Mouse (Mus musculus): ENCODE results near the gene Zdhhc11. TPM values are rescaled to one million over a fixed set of nuclear protein-coding genes. Genes with fewer than 3 reads are reported as not detected.

Gene Zdhhc11
- polyA plus RNA-seq (2011; ENCODE audit: insufficient read depth, insufficient read length, low read depth, missing spikeins): not detected in 2 replicates

DNA sequence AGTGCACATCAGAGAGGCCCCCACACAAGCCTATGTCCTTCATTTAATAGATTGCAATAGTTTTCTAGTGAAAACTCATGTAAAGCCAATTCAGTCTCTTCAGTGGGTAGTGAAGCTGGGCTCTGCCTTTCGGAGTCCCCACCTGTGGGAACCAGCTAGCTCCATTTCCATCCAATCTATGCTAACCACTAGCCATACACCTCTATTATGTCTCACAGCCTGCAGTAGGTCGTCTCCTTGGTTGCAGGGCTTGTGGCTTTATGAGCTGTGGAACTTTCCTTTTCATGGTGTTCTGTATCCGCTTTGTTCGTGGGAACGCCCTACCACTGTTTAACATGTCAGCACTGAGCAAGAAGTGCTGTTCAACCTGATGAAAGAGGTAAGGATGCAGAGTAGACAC, at the start of gene Zdhhc11:
Gene Zdhhc11, plus strand, starts transcription at position 301 of the 400 bp plus-strand sequence.
- Histone ChIP-seq H3K4me3 (ENCODE audit: low read depth, low read length) (no peak within 1 kb of the TSS), H3K9ac (ENCODE audit: low read depth, poor library complexity, severe bottlenecking) (no peak within 1 kb of the TSS), H3K9me3 (replicated peaks; ENCODE audit: control insufficient read depth, insufficient read depth, low read length, poor library complexity, severe bottlenecking) (no peaks in the 10 kb centered on the region), H3K27me3 (ENCODE audit: control insufficient read depth, insufficient read depth, low read length, poor library complexity, severe bottlenecking) (no peaks in the 10 kb centered on the region), H3K36me3 (ENCODE audit: control insufficient read depth, insufficient read depth, low read length, poor library complexity, severe bottlenecking) (no peaks in the 10 kb centered on the region), H3K4me1 (ENCODE audit: control insufficient read depth, insufficient read depth, low read length) (no peaks in the 10 kb centered on the region), H3K27ac (ENCODE audit: insufficient read depth, low read length) (no peak within 1 kb of the TSS)
- TF ChIP-seq CTCF (IDR thresholded peaks at IDR 0.05; ENCODE audit: low read depth, low read length) (no peak), POLR2A (IDR thresholded peaks at IDR 0.05; ENCODE audit: insufficient read depth, low read length) (no peak), EP300 (IDR thresholded peaks at IDR 0.05; ENCODE audit: insufficient read depth, low read depth, low read length) (no peak)

DNA sequence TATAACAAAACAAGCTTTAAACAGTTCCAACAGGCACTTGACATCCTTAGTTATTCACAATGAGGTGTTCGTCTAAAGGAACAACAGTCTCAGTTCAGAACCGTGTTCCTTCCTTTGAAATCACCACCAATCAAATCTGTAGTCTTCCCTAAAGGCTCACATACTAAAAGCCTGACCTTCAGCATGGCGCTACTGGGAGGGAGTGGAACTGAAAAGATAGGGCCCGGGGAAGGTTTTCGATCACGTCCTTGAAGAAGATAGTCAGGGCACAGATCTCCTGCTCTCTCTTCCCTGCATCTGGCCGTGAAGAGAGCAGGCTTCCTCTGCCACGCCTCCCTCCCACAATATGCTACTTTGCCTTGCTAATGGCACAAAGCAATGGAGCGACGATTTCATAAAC, 31.4 kb upstream of the Zdhhc11 start:
- H3K36me3 ChIP-seq (ENCODE audit: control insufficient read depth, insufficient read depth, low read length, poor library complexity, severe bottlenecking): peaks cover 49% of the 10 kb centered on the region
- no peak overlapping the region for H3K9ac ChIP-seq (ENCODE audit: low read depth, poor library complexity, severe bottlenecking)
- no peaks in the 10 kb centered on the region for H3K9me3 ChIP-seq (replicated peaks; ENCODE audit: control insufficient read depth, insufficient read depth, low read length, poor library complexity, severe bottlenecking)
- H3K4me1 ChIP-seq (ENCODE audit: control insufficient read depth, insufficient read depth, low read length): no peaks in the 10 kb centered on the region
- TF ChIP-seq CTCF (IDR thresholded peaks at IDR 0.05; ENCODE audit: low read depth, low read length): no peak
- no peak for TF ChIP-seq POLR2A (IDR thresholded peaks at IDR 0.05; ENCODE audit: insufficient read depth, low read length)
- TF ChIP-seq EP300 (IDR thresholded peaks at IDR 0.05; ENCODE audit: insufficient read depth, low read depth, low read length): no peak
- H3K27ac ChIP-seq (ENCODE audit: insufficient read depth, low read length): no peak overlapping the region
- no peaks in the 10 kb centered on the region for H3K27me3 ChIP-seq (ENCODE audit: control insufficient read depth, insufficient read depth, low read length, poor library complexity, severe bottlenecking)
- no peak overlapping the region for H3K4me3 ChIP-seq (ENCODE audit: low read depth, low read length)

DNA sequence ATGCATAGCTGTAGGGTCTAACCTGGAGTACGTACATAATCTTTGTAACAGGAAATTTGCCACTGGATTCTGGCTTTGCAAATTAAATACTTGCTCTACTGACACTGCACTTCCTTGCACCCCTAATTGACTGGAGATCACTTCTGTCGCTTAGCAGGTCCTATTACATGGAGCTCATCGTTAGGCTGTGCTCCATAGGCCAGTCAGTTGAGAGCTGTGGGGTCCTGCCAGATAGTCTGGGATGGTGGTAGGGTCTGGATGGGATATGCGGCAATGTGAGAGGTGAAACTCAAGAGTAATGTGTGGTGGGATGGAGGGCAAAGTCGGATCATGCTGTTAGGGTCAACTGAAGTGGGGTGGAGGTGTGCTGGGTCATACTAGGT, 26.7 kb upstream of the Zdhhc11 start:
- no peaks in the 10 kb centered on the region for H3K27me3 ChIP-seq (ENCODE audit: control insufficient read depth, insufficient read depth, low read length, poor library complexity, severe bottlenecking)
- peak overlapping the region; percentile 96 for H3K4me3 ChIP-seq (ENCODE audit: low read depth, low read length)
- H3K9me3 ChIP-seq (replicated peaks; ENCODE audit: control insufficient read depth, insufficient read depth, low read length, poor library complexity, severe bottlenecking): no peaks in the 10 kb centered on the region
- no peaks in the 10 kb centered on the region for H3K4me1 ChIP-seq (ENCODE audit: control insufficient read depth, insufficient read depth, low read length)
- H3K9ac ChIP-seq (ENCODE audit: low read depth, poor library complexity, severe bottlenecking): peak overlapping the region; percentile 75
- peak overlapping the region; percentile 19; the same call in 1 of the 2 replicates for H3K27ac ChIP-seq (ENCODE audit: insufficient read depth, low read length)
- peaks cover 11% of the 10 kb centered on the region for H3K36me3 ChIP-seq (ENCODE audit: control insufficient read depth, insufficient read depth, low read length, poor library complexity, severe bottlenecking)
- TF ChIP-seq EP300 (IDR thresholded peaks at IDR 0.05; ENCODE audit: insufficient read depth, low read depth, low read length): no peak
- no peak for TF ChIP-seq CTCF (IDR thresholded peaks at IDR 0.05; ENCODE audit: low read depth, low read length)
- no peak for TF ChIP-seq POLR2A (IDR thresholded peaks at IDR 0.05; ENCODE audit: insufficient read depth, low read length)

DNA sequence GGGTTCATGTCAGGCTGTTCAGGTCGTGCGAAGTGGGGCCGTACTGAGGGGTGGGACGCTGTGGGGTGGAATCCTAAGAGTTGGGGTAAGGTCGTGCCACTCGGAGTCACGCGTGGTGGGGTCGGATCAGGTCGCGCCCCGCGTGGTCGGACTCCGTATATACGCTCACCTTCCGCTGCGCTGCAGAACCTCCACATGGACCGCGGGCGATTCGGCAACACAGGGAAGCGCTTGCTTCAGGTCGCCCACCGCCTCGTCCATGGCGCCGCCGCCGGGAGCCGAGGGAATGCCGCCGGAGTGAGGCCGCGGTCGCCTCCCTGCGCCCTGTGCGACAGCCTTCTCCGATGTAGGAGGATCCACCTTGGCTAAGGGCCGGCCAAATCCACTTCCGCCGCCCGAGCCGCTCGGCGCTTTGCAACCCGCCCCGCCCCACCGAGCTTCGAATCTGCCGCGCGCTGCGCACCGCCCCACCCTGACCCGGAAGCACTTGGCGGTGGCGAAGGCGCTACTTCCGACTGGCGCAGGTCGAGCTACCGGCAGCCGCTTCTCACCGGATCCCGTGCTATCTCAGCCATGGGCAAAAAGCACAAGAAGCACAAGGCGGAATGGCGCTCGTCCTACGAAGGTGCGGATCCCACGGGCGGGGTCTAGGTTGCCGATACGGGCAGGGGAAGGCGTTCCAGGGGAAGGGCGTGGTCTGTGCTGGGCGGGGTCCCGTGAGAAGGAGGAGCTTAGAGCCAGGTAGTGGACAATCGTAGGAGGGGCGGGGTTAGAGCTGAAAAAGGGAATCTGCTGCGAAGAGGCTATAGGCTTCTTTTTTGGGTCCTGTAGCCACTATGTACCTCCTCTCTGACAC, 26.1 kb upstream of the Zdhhc11 start, which contains the start of the genes Trip13 and Brd9:
Gene Trip13, minus strand, starts transcription at position 464 of the 856 bp plus-strand sequence.
Gene Brd9, plus strand, starts transcription at position 491 of the 856 bp plus-strand sequence.
- no peaks in the 10 kb centered on the region for H3K27me3 ChIP-seq (ENCODE audit: control insufficient read depth, insufficient read depth, low read length, poor library complexity, severe bottlenecking)
- H3K27ac ChIP-seq (ENCODE audit: insufficient read depth, low read length): peak within 1 kb of the TSS; percentile 76
- no peaks in the 10 kb centered on the region for H3K4me1 ChIP-seq (ENCODE audit: control insufficient read depth, insufficient read depth, low read length)
- TF ChIP-seq CTCF (IDR thresholded peaks at IDR 0.05; ENCODE audit: low read depth, low read length) (no peak), POLR2A (IDR thresholded peaks at IDR 0.05; ENCODE audit: insufficient read depth, low read length) (no peak), EP300 (IDR thresholded peaks at IDR 0.05; ENCODE audit: insufficient read depth, low read depth, low read length) (no peak)
- peaks cover 11% of the 10 kb centered on the region for H3K36me3 ChIP-seq (ENCODE audit: control insufficient read depth, insufficient read depth, low read length, poor library complexity, severe bottlenecking)
- H3K9me3 ChIP-seq (replicated peaks; ENCODE audit: control insufficient read depth, insufficient read depth, low read length, poor library complexity, severe bottlenecking): no peaks in the 10 kb centered on the region
- peak within 1 kb of the TSS; percentile 75 for H3K9ac ChIP-seq (ENCODE audit: low read depth, poor library complexity, severe bottlenecking)
- peak within 1 kb of the TSS; percentile 96 for H3K4me3 ChIP-seq (ENCODE audit: low read depth, low read length)

DNA sequence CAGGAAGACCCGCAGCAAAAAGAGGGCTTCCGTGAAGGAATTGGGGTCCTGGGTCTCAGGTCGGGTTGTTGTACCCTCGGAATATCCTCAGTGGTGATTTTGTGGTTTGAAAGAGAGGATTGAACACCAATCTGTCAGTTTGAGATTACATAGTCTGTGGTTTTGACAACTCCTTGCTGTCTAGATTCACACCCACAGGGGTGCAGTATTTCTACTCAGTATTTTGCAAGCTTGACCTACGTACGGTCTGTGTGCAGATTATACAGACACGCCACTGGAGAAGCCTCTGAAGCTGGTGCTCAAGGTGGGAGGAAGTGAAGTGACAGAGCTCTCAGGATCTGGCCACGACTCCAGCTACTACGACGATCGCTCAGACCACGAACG, 25.5 kb upstream of the Zdhhc11 start:
- H3K27me3 ChIP-seq (ENCODE audit: control insufficient read depth, insufficient read depth, low read length, poor library complexity, severe bottlenecking): no peaks in the 10 kb centered on the region
- H3K27ac ChIP-seq (ENCODE audit: insufficient read depth, low read length): no peak overlapping the region
- peaks cover 8% of the 10 kb centered on the region for H3K36me3 ChIP-seq (ENCODE audit: control insufficient read depth, insufficient read depth, low read length, poor library complexity, severe bottlenecking)
- H3K4me1 ChIP-seq (ENCODE audit: control insufficient read depth, insufficient read depth, low read length): no peaks in the 10 kb centered on the region
- peak overlapping the region; percentile 96 for H3K4me3 ChIP-seq (ENCODE audit: low read depth, low read length)
- TF ChIP-seq POLR2A (IDR thresholded peaks at IDR 0.05; ENCODE audit: insufficient read depth, low read length) (no peak), CTCF (IDR thresholded peaks at IDR 0.05; ENCODE audit: low read depth, low read length) (no peak), EP300 (IDR thresholded peaks at IDR 0.05; ENCODE audit: insufficient read depth, low read depth, low read length) (no peak)
- peak overlapping the region; percentile 75 for H3K9ac ChIP-seq (ENCODE audit: low read depth, poor library complexity, severe bottlenecking)
- no peaks in the 10 kb centered on the region for H3K9me3 ChIP-seq (replicated peaks; ENCODE audit: control insufficient read depth, insufficient read depth, low read length, poor library complexity, severe bottlenecking)

DNA sequence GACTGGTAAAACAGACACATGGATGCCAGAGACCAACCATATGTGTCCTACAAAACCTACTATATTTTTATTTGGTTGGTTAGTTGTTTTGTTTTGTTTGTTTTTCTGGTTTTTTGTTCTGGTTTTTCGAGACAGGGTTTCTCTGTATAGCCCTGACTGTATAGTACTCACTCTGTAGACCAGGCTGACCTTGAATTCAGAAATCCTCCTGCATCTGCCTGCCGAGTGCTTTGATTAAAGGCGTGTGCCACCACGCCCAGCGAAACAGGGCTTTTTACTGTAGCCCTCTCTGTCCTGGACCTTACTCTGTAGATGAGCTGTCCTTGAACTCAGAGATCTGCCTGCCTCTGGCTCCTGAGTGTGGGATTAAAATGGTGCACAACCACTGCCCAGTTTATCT, 24.6 kb upstream of the Zdhhc11 start:
- Histone ChIP-seq H3K9me3 (replicated peaks; ENCODE audit: control insufficient read depth, insufficient read depth, low read length, poor library complexity, severe bottlenecking) (no peaks in the 10 kb centered on the region), H3K36me3 (ENCODE audit: control insufficient read depth, insufficient read depth, low read length, poor library complexity, severe bottlenecking) (peaks cover 12% of the 10 kb centered on the region)

More for the DNA sequence above, 24.6 kb upstream of the Zdhhc11 start:
- Histone ChIP-seq H3K4me3 (ENCODE audit: low read depth, low read length) (no peak overlapping the region), H3K27ac (ENCODE audit: insufficient read depth, low read length) (no peak overlapping the region), H3K4me1 (ENCODE audit: control insufficient read depth, insufficient read depth, low read length) (no peaks in the 10 kb centered on the region), H3K9ac (ENCODE audit: low read depth, poor library complexity, severe bottlenecking) (no peak overlapping the region), H3K27me3 (ENCODE audit: control insufficient read depth, insufficient read depth, low read length, poor library complexity, severe bottlenecking) (no peaks in the 10 kb centered on the region)
- TF ChIP-seq EP300 (IDR thresholded peaks at IDR 0.05; ENCODE audit: insufficient read depth, low read depth, low read length) (no peak), POLR2A (IDR thresholded peaks at IDR 0.05; ENCODE audit: insufficient read depth, low read length) (no peak), CTCF (IDR thresholded peaks at IDR 0.05; ENCODE audit: low read depth, low read length) (no peak)

Data from ES-Bruce4 (cell line).